Mouse (Mus musculus) urinary bladder, postnatal 25 days (tissue): ENCODE results near the gene Slc22a13.

Source experiments
- DNase-seq: peaks from one replicate; pipeline ENCODE4 v3.0.0; 2022; ENCODE audit warnings: low spot score

Gene Slc22a13

DNA sequence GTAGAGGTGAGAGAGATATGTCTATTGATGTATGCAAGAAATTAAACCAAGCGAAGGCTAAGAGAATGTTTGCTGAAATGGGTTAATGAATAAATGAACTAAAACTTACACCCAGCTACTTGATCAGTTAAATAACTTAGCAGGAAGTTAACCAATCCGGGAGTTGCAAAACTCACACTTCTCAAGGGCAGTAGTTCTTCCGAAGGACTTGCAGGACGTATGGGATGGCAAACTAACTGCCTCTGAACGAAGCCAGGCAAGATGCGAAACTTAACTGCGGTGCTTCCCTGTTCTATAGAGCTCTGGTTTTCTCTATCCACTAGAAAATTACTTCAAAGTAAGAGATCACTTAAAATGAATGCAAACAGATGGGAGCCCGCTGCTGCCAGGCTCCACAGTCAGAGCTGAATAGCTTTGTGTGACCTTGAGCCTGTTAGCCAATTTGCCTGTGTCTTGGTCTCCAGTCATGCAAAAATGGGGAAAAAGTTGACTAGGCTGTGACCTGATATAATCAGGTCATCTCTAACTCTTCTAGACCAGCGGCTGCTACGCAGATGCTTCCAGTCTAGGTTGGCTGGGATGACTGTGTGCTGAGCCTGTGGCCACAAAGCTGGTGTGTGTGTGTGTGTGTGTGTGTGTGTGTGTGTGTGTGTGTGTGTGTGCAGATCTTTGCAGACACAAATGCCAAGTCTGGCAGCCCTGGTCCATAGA lies 9.6 kb downstream of the Slc22a13 start:
- no peak for DNase-seq

DNA sequence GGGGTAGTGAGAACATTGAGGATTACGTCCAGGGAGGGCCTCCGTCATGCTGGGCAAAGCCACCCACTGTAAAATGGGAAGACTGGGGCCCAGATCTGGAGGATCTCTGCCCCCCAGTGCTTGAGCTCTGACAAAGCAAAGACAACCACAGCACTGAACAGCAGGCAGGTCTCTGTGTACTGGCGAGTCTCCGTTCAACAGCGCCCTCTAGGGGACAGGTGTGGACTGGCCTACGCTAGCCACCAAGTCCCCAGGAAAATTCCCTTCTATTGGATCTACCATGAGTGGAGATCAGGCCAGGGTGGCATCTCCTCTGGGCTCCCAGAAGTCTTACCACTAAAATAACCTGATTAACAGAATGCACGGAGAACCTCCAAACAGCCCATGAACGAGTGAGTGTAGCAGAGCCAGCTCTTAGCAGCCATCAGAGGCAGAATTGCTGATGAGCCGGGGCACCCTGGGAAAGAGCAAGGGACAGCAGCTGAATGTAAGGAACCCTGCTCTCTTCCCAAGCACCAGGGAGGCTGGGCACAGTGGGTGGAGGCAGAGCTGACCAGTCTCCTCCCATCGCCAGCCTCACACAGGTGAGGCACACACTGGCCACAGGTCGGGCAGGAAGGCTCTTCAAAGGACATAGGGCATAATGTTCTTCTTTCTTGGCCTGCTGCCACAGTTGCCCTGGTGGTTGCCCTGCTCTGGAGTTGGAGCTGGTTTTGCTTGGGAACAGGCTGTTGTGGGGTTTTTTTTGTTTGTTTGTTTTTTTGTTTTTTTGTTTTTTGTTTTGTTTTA lies 16.5 kb downstream of the Slc22a13 start:
- DNase-seq = peak; percentile 82

DNA sequence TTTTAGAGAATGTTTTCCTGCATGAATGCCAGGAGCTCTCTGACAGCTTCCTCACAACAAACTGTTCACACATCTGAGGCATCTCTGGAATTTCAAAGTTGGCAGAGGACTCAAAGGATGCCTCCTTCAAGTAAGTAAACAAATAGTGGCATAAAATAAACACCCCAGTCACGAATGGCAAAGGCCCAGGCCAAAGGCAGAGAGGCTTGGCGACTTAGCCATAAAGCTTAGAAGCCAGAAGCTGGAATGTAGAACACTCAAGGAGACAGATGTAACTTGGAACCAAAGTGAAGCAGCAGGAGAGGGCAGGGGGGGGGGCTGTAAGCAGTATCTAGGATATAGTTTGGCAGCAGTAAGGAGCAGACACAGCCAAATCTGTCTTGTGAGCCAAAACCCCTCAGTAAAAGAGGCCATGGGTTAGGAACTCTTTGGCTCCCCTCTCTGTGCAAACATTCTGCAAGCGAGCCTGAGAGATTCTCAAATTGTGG lies 27.6 kb downstream of the Slc22a13 start:
- DNase-seq = peak; percentile 24

DNA sequence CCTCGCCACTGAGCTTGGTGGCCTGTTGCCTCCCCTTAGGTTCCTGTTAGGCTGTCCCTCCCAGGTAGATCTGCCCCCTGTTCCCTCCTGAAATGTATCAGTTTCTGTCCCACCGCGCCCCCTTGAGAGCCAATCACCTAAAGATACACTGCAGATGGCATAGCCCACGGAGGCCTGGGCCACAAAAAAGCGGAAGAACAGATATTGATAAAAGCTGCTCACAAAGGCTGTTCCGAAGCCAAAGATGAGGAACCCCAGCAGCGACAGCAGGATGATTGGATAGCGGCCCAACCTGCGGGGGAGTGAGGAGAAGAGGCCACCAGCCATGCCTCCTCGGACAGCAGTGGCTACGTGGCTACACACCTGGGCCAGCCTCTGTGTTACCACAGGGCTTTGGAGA lies 29.6 kb downstream of the Slc22a13 start:
- DNase-seq = no peak

DNA sequence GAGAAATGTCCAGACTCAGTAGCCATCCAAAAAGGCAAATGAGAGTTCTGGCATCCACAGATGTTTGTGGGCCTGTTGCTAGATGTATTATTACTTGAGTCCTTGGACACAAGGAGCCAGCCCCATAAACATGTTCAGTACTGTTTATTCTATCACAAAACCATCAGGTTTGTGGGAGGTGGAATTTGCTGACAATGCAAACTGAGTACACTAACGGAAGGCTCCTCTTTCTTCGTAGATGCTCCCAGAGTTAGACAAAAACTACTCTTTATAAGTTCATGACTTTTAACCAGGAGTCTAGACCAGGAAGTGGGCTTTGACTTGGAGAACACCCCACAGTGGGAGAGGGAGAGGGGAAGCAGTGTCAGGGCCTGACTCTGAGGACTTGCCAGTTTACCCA lies 41.3 kb downstream of the Slc22a13 start:
- no peak for DNase-seq

DNA sequence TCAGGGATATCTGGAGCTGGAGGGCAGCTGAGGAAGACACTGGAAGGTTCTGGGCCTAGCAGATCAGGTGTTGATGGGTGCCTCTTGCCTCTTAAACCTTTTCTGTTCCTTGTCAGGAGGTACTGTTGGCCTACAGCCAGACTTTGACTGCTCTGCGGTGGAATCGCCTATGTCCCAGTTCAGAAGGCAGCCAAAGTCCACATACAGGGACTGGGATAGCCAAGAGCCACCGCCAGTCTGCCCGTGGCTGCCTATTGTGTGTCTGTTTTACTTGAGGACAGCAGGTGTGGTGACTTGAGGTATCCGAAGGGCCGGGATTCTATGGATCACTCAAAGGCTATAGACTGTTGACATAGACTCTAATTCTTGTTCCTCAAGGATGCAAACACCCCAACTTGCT lies 43.4 kb downstream of the Slc22a13 start:
- DNase-seq = no peak

DNA sequence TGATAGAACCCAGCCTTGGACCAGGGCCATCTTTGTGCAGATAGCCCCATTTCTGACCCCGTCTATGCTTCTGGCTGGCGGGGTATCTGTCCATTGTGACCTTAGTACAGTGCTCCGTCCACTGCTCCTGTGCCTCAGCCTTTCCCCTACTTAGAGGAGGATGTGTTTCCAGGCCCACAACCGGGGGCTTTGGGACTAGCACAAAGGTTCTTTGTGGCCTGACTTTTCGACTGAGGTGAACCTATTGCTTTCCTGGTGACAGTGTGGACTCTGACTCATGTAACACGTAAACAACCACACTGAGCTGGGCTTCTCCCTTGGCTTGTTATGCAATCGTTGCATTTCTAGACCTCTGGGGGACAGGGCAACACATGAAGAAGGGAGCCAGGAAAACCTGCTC lies 44.2 kb downstream of the Slc22a13 start:
- DNase-seq = no peak

DNA sequence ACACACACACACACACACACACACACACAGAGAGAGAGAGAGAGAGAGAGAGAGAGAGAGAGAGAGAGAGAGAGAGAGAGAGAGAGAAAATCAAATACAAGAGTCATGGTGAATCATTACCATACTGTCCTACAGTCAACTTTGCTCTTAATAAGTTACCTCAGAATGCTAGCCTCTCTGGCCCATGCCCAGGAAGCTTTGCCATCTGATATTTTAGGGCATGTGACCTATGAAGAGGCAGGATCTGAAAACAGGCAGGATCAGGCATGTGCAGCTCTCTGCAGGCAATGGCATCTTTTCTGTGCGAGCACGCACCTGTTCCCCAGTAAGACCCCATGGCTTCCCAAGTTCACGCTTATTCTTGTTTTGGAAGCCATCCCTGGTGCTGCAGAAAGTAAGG lies 48.2 kb downstream of the Slc22a13 start:
- DNase-seq = peak; percentile 17

DNA sequence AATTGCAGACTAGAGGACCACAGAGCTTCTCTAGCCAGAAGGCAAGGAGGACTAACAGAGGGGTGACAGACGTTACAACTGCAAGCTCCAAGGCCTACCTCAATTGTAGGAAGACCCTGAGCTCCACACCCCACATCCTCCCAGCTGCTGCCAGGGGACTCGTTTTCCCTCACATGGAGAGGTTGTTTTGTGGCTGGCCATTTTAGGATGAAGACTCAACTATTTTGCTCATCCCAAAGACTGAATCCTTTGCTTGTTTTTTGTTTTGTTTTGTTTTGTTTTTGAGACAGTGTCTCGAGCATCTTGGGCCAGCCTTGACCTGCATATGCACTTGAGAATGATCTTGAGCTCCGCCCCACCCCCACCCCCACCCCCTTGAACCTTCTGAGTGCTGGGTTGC lies 50.0 kb downstream of the Slc22a13 start, which contains the start of gene Gm47289:
Gene Gm47289 (plus strand): TSS at position 301 of the 400 bp plus-strand sequence.
- no peak for DNase-seq

DNA sequence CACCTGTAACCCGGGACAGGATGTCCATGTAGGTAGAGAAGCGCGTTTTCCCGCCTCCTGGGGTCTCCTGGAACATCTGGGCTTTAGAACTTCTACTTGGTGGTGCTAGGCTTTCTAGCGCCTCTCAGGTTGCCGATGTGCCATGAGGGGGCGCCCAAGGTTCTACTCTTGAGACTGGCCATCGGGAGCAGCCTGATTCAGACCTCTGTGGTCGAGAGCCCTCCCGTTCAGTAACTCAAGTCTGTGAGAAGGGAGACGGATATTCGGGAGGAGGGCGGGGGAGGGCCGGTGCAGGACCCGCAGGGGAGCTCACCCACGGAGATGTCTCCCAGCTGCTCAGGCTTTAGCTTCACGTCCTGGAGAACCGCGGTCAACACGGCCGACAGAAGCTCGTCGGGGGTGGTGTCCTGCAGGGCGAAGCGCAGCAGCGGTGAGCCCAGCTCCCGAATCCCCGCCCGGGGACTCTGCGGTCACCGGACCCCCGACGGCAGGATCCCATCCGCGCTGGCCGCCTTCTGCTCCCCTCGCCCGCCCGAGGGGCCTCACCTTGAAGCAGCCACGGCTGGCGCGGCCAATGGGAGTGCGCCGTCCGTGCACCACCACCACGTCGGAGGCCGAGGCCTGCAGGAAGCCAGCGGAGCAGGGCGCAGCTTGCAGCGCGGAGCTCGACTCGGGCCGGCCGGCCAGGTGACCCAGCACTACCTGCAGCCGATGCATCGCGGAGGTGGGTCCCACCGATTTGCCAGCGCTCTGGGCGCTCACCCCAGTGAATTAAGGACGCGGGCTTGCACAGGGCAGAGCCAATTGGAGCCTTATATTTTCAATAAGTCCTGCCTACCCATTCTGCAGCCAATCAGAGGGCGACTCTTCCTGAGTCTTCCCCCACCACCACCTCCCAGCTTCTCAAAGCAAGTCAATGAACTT lies 52.4 kb downstream of the Slc22a13 start, which contains the start of gene Acaa1b:
Gene Acaa1b (minus strand): TSS at position 816 of the 924 bp plus-strand sequence.
- DNase-seq = peak; percentile 83

DNA sequence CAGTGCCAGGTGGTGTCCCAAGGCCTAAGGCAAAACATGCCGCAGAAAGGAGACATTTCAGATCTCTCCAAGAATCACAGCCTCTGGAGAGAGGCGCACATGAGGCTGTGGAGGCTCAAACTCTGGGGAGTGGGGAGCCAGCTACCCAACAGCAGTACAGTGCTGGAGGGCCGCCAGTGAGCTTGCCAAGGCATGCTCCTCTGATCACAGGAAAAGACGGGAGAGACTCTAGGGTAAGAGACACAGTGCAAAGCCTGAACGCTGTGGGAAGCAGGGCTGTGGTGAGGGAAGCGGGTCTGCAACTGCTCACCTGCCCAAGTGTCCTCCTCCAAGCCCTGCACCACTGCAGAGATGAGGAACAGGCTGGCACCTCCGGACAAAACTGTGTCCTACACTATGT lies 53.1 kb downstream of the Slc22a13 start:
- peak; percentile 44 for DNase-seq

DNA sequence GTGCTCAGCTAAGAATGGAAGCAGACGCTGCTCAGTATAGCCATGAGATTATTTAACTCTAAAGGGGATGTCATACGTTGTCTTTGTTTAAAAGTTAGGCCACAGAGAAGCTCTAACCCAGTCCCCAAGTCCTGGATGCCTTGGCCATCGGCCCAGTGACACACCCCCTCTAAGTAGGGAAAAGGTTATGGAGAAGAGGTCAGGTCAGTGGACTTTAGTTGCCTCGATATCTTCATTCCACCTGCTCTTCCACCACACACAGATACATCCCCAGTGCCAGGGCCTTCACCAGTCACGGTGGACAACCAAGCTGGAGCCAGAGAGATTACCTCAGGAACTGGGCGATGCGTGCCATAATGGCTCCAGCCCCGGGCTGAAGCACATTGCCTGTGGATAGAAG lies 53.5 kb downstream of the Slc22a13 start:
- no peak for DNase-seq

DNA sequence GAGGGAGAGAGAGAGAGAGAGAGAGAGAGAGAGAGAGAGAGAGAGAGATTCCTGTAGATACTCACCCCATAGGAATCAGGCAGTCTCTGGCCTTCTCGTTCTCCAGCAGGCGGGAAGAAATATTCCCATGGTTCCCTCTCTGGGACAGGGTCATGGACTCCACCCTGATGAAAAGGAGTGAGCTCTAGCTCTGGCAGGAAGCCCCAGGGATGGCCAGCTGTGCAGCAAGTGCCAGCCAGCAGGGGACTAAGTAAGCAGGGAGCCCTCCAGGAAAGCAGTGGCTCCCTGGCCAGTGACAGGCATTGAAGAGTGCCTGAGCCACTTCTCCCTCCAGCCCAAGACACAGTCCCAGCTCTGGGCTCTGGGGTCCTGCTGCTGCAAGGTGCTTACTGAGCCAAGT lies 57.1 kb downstream of the Slc22a13 start:
- DNase-seq = no peak

DNA sequence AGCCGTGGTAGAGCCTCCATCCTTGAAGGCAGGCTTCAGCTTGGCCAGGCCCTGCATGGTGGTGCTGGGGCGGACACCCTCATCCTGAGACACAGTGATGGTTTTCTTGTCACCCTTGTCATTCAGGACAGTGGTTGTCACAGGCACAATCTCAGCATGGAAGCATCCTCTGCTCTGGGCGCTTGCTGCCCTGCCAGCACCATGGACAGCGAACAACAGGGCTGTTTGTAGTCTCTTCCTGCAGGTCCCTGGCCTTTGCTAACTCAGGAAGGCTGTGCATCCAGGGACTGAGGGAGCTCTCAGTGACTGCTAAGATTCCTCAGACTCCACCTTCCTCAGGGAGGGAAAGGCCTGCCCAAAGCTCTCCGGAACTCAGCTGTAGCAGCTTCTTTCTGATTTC lies 59.3 kb downstream of the Slc22a13 start:
- DNase-seq = peak; percentile 32

DNA sequence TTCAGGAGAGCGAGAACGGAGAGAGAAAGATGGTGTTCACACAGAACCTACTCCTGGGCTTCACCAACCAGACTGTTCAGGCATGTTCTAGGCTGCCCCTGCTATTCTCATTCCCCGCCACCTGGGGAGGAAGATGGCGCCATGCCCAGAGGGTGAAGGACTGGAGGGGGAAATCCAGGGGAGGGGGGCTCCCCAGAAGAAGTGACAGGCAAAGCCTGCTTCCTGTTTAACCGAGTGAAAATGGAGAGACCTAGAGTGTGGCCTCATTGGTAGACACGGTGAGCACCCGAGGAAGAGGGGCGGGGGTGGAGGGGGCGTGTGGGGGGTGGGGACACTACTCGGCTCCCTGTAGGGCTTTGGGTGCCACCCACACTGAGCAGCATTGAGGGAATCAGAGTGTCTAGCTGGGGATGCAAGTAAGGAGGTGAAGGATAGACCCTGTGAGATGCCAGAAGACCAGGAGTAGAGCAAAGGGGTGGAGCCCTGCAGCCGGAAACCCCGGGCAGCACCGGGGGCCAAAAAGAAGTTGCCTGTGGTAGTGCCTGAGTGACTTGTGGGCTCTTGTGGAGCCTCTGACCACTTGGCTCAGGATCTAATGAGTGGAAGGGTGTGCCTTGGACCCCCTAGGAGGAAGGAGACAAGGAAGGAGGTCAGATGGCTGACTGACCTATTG lies 62.7 kb downstream of the Slc22a13 start:
- no peak for DNase-seq

DNA sequence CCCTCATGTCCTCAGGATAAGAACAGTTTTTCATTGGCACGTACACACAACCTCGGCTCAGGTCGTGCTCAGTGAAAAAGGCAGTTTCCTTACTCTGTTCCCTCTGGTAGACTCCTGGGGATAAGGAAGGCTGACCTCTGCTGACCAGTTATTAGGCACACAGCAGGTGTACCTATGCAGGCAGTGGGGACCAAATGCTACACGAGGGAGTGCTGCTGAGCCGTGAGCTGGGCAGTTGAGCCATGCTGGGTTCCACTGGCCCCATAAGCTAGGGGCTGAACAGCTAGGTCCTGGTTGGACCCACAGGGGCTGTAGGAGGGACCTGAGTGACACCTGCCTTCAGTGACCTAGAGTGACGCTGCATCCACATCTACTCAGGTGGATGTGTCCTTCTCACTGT lies 63.3 kb downstream of the Slc22a13 start:
- no peak for DNase-seq

DNA sequence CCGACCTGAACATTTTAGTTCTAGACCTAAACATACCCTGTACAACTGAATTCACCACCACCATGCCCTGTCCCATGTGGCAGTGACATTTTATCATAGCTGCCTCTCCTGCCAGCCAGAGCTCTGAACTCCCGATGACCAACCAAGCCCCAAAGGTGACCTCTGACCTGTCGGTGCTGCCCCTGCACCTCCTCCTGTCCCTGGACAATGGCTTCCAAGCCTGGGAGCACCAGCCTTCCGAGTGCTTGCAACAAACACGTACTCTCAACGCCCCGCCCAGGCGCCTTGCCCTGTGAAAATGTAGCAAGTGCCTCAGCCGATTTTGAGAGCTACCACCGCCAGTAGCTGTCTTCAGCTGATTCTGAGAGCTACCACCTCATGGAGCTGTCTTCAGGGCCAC lies 63.8 kb downstream of the Slc22a13 start:
- no peak for DNase-seq

DNA sequence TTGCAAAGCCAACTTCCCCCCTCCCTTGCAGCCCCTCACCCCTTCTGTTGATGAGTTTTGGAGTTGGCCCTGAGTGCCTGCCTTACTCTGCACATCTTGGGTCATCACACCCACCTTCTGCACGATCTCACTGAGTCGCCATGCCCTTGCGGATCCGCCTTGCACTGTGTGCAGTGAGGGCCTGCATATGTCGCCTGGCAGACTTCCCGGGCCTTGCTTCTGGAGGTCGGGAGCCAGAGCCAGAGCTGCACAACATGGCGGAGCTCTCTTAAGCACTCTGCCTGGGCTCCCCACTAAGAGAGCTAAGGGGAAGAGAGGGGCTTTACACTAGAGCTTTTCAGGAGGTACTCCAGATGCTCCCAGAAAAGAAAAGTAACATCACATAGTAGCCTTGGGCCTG lies 64.2 kb downstream of the Slc22a13 start:
- no peak for DNase-seq

DNA sequence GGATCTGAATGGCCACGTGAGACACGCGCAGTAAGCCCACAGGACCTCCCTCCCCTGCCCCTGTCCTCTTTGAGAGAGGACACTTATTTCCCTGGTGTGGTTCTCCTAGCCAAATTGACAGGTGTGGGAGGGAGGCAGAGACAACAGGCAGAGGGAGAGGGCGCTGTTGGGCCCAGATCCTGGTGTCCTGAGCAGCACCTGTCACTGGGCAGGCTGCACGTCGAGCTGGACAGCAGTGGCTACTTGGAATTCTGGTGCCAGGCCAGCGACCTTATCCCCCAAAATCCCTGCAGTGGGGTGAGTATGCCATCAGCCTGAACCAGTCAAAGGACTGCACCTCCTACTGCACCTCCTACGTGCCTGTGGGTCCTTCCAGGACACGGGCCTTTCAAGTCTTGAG lies 65.5 kb downstream of the Slc22a13 start:
- DNase-seq = no peak
